Mouse (Mus musculus) kidney, postnatal 0 days (tissue): ENCODE measurements around the gene Ttc9c. TPM values are rescaled to one million over a fixed set of nuclear protein-coding genes. Genes with fewer than 3 reads are reported as not detected.
"Not testable (repeated sequence)": the region's sequence is repeated elsewhere in the genome, so short reads cannot be mapped to it uniquely, and the experiment has no call there.

ENCODE experiments used
- ATAC-seq: fragments of 200-750 bp; cut with Nextera tagmentation; replicated peaks from 2 replicates; pipeline ENCODE4 v1.8.0; 2017; ENCODE audit warnings: low read depth, moderate number of reproducible peaks, moderate TSS enrichment, moderate library complexity; ENCODE audit not compliant: low FRiP score
- DNase-seq: peaks from one replicate; pipeline ENCODE4 v3.0.0-alpha.2; 2016; ENCODE audit warnings: low spot score
- H3K27ac ChIP-seq: fragments of 300-500 bp; sonication (generic); 2 replicates; pipeline ENCODE4 v1.5.1; 2014; ENCODE audit warnings: mild to moderate bottlenecking
- H3K27me3 ChIP-seq: fragments of 300-500 bp; sonication (generic); 2 replicates; pipeline ENCODE4 v1.6.1; 2014; ENCODE audit warnings: low read length, mixed read lengths; ENCODE audit not compliant: insufficient read depth
- H3K36me3 ChIP-seq: fragments of 300-500 bp; sonication (generic); 2 replicates; pipeline ENCODE4 v1.6.1; 2014; ENCODE audit warnings: low read length, mixed read lengths; ENCODE audit not compliant: insufficient read depth
- H3K4me1 ChIP-seq: fragments of 300-500 bp; sonication (generic); replicated peaks from 2 replicates; pipeline ENCODE4 v1.6.1; 2014; ENCODE audit warnings: antibody characterized with exemption, low read length, mixed read lengths; ENCODE audit not compliant: insufficient read depth
- H3K4me2 ChIP-seq: fragments of 300-500 bp; sonication (generic); 2 replicates; pipeline ENCODE4 v1.6.1; 2014; ENCODE audit warnings: mild to moderate bottlenecking, low read length, moderate library complexity, mixed read lengths
- H3K4me3 ChIP-seq: fragments of 300-500 bp; sonication (generic); replicated peaks from 2 replicates; pipeline ENCODE4 v1.5.1; 2014; ENCODE audit warnings: low read depth, low read length
- H3K9ac ChIP-seq: fragments of 300-500 bp; sonication (generic); 2 replicates; pipeline ENCODE4 v1.6.1; 2014; ENCODE audit warnings: low read depth, low read length
- H3K9me3 ChIP-seq: fragments of 300-500 bp; sonication (generic); replicated peaks from 2 replicates; pipeline ENCODE4 v1.6.1; 2016; ENCODE audit warnings: low read length, inconsistent platforms, mixed read lengths
- CTCF ChIP-seq: IDR thresholded peaks from 2 replicates; pipeline ENCODE4 v1.5.1; 2016; ENCODE audit warnings: antibody characterized with exemption, low read depth, mild to moderate bottlenecking, moderate library complexity
- WGBS: fragments of 180-500 bp; shearing (Covaris S2); extraction: QIAGEN DNeasy Blood & Tissue Kit; methylation state at CpG from one replicate; pipeline ENCODE4 v1.1.7; 2014; 5-methylcytosine and 5-hydroxymethylcytosine counted together
- polyA plus RNA-seq: library from polyadenylated mRNA; unstranded; fragments of >200 nt; fragmentation: Nextera tagmentation; extraction: Ambion mirVana; gene quantifications from 2 replicates; pipeline ENCODE4 v1.2.1, GENCODE M21; 2015

The Ttc9c gene
- polyA plus RNA-seq, 1 experiment from 2014 or later = 32.2 TPM

GRCm38 (mm10) chr19:8839908-8840791, 21.0 kb upstream of the Ttc9c start:
- H3K9me3 ChIP-seq = no peaks in the 10 kb centered on the region
- DNase-seq (peak; percentile 84), ATAC-seq (peak; percentile 57)
- 22% methylated on average over 29 of the region's 29 CpGs for WGBS
- TF ChIP-seq CTCF = no peak; the same call in 1 of the 2 replicates
- peak overlapping the region; percentile 52 for H3K27ac ChIP-seq
- no peaks in the 10 kb centered on the region for H3K27me3 ChIP-seq
- 0 out of 2 replicates have a peak, but pooled peaks cover 5% of the 10 kb centered on the region for H3K36me3 ChIP-seq
- H3K4me3 ChIP-seq = peak overlapping the region; percentile 46
- H3K4me1 ChIP-seq = peaks cover 23% of the 10 kb centered on the region
- H3K9ac ChIP-seq = peak overlapping the region; percentile 63
- H3K4me2 ChIP-seq = peak overlapping the region; percentile 79

- 60% methylated on average over 11 of the region's 11 CpGs for WGBS
- no peak for ATAC-seq
Measured at GRCm38 (mm10) chr19:8839103-8839907, 20.2 kb upstream of the Ttc9c start, which contains the start of gene Gng3. Gng3 (minus strand) TSS chr19:8839194.

GRCm38 (mm10) chr19:8838041-8838730, 19.1 kb upstream of the Ttc9c start:
- TF ChIP-seq CTCF = no peak
- Histone ChIP-seq H3K9ac (peak overlapping the region; percentile 84), H3K4me2 (peak overlapping the region; percentile 96), H3K4me3 (peak overlapping the region; percentile 60), H3K36me3 (peaks cover 14% of the 10 kb centered on the region), H3K27ac (peak overlapping the region; percentile 98), H3K27me3 (no peaks in the 10 kb centered on the region), H3K4me1 (peaks cover 23% of the 10 kb centered on the region), H3K9me3 (no peaks in the 10 kb centered on the region)
- ATAC-seq (peak; percentile 11; the same call in 1 of the 2 replicates), DNase-seq (peak; percentile 64)
- WGBS = 15% methylated on average over 15 of the region's 15 CpGs

More at GRCm38 (mm10) chr19:8839103-8839907, 20.2 kb upstream of the Ttc9c start, which contains the start of gene Gng3:
- Histone ChIP-seq H3K36me3 (peaks cover 7% of the 10 kb centered on the region), H3K4me2 (peak within 1 kb of the TSS; percentile 96), H3K4me1 (peaks cover 23% of the 10 kb centered on the region), H3K27me3 (no peaks in the 10 kb centered on the region), H3K4me3 (peak within 1 kb of the TSS; percentile 60), H3K9ac (peak within 1 kb of the TSS; percentile 84), H3K9me3 (no peaks in the 10 kb centered on the region), H3K27ac (peak within 1 kb of the TSS; percentile 98)
- no peak for DNase-seq
- no peak for TF ChIP-seq CTCF

GRCm38 (mm10) chr19:8837251-8837791, 18.2 kb upstream of the Ttc9c start, which contains the start of gene Bscl2:
Bscl2 (plus strand) TSS chr19:8837467.
- ATAC-seq (peak; percentile 79), DNase-seq (peak; percentile 91)
- H3K27ac ChIP-seq = peak within 1 kb of the TSS; percentile 98
- peak within 1 kb of the TSS; percentile 60 for H3K4me3 ChIP-seq
- H3K27me3 ChIP-seq = no peaks in the 10 kb centered on the region
- peak; percentile 66 for TF ChIP-seq CTCF
- H3K36me3 ChIP-seq = peaks cover 23% of the 10 kb centered on the region
- peak within 1 kb of the TSS; percentile 84 for H3K9ac ChIP-seq
- H3K9me3 ChIP-seq = no peaks in the 10 kb centered on the region
- H3K4me1 ChIP-seq = peaks cover 23% of the 10 kb centered on the region
- H3K4me2 ChIP-seq = peak within 1 kb of the TSS; percentile 96
- WGBS = under 1% methylated on average over 37 of the region's 38 CpGs

- not testable (repeated sequence) for H3K4me2 ChIP-seq, H3K9me3 ChIP-seq, ATAC-seq, H3K27me3 ChIP-seq, H3K9ac ChIP-seq, DNase-seq, H3K4me3 ChIP-seq, H3K27ac ChIP-seq
- peaks cover 32% of the 10 kb centered on the region for H3K36me3 ChIP-seq
- peaks cover 22% of the 10 kb centered on the region for H3K4me1 ChIP-seq
- WGBS = 96% methylated on average over 10 of the region's 10 CpGs
Measured at GRCm38 (mm10) chr19:8836327-8836726, 17.2 kb upstream of the Ttc9c start.
